Mouse (Mus musculus): Measurements from ENCODE around the gene P2rx2.

- no peak for TF ChIP-seq CTCF (IDR thresholded peaks at IDR 0.05; ENCODE audit: low read depth)
- no peak for TF ChIP-seq EP300 (IDR thresholded peaks at IDR 0.05; ENCODE audit: low read depth)
These were observed 35.2 kb upstream of the P2rx2 start for GRCm38 (mm10) chr5:110378181-110378583.
